Mouse (Mus musculus) A20 (cell line): ENCODE measurements around the gene Slc9a5.

ENCODE experiments used
- DNase-seq: peaks from one replicate; pipeline ENCODE4 v3.0.0-alpha.2; 2011; ENCODE audit warnings: low read depth, low spot score

Gene Slc9a5

GRCm38 (mm10) chr8:105348450-105349095 lies at the start of gene Slc9a5:
Gene Slc9a5, plus strand, starts transcription at chr8:105348843.
- peak; percentile 92 for DNase-seq

GRCm38 (mm10) chr8:105299962-105300361 lies 48.7 kb upstream of the Slc9a5 start:
- no peak for DNase-seq

GRCm38 (mm10) chr8:105303396-105303795 lies 45.2 kb upstream of the Slc9a5 start:
- no peak for DNase-seq

- DNase-seq, result no peak
These were observed 44.8 kb upstream of the Slc9a5 start for GRCm38 (mm10) chr8:105303874-105304273.

GRCm38 (mm10) chr8:105304325-105305210 lies 44.1 kb upstream of the Slc9a5 start:
- DNase-seq, result peak; percentile 42

GRCm38 (mm10) chr8:105305211-105306145 lies 43.2 kb upstream of the Slc9a5 start, which contains the start of gene Elmo3:
Gene Elmo3, plus strand, starts transcription at chr8:105305601.
- DNase-seq, result no peak

GRCm38 (mm10) chr8:105306146-105306691 lies 42.4 kb upstream of the Slc9a5 start:
- no peak for DNase-seq

- no peak for DNase-seq
These were observed 41.0 kb upstream of the Slc9a5 start for GRCm38 (mm10) chr8:105307670-105308069.

GRCm38 (mm10) chr8:105308428-105308827 lies 40.2 kb upstream of the Slc9a5 start:
- DNase-seq, result no peak

GRCm38 (mm10) chr8:105309142-105309847 lies 39.3 kb upstream of the Slc9a5 start:
- no peak for DNase-seq

- no peak for DNase-seq
These were observed 38.5 kb upstream of the Slc9a5 start for GRCm38 (mm10) chr8:105310118-105310517.

GRCm38 (mm10) chr8:105311718-105312117 lies 36.9 kb upstream of the Slc9a5 start:
- DNase-seq, result no peak

GRCm38 (mm10) chr8:105312891-105313481 lies 35.7 kb upstream of the Slc9a5 start:
- no peak for DNase-seq

- no peak for DNase-seq
These were observed 34.8 kb upstream of the Slc9a5 start for GRCm38 (mm10) chr8:105313622-105314402.

- DNase-seq, result no peak
These were observed 33.4 kb upstream of the Slc9a5 start for GRCm38 (mm10) chr8:105315073-105315769.

GRCm38 (mm10) chr8:105317941-105318340 lies 30.7 kb upstream of the Slc9a5 start:
- no peak for DNase-seq

- DNase-seq, result no peak
These were observed 29.9 kb upstream of the Slc9a5 start for GRCm38 (mm10) chr8:105318662-105319190.

GRCm38 (mm10) chr8:105323183-105323582 lies 25.5 kb upstream of the Slc9a5 start:
- DNase-seq, result no peak

GRCm38 (mm10) chr8:105325641-105326093 lies 23.0 kb upstream of the Slc9a5 start:
- no peak for DNase-seq
